Mouse (Mus musculus): Measurements from ENCODE around the gene Pik3r6. TPM values are rescaled to one million over a fixed set of nuclear protein-coding genes. Genes with fewer than 3 reads are reported as not detected.

The Pik3r6 gene
- polyA plus RNA-seq, 1 experiment: 1.7 TPM

GRCm38 (mm10) chr11:68600551-68601021 lies 97.8 kb downstream of the Pik3r6 start:
- Histone ChIP-seq H3K4me1 (ENCODE audit: control insufficient read depth, insufficient read depth, insufficient read length, low read length) (no peaks in the 10 kb centered on the region), H3K4me3 (ENCODE audit: insufficient read depth, low read depth, low read length) (no peak overlapping the region), H3K27ac (replicated peaks; ENCODE audit: low read depth, low read length) (no peak overlapping the region)

- Histone ChIP-seq H3K4me3 (ENCODE audit: insufficient read depth, low read depth, low read length) (no peak overlapping the region), H3K27ac (replicated peaks; ENCODE audit: low read depth, low read length) (no peak overlapping the region), H3K4me1 (ENCODE audit: control insufficient read depth, insufficient read depth, insufficient read length, low read length) (no peaks in the 10 kb centered on the region)
Observed at GRCm38 (mm10) chr11:68601486-68601991, 98.7 kb downstream of the Pik3r6 start.

Other genes with a start within 250 kb of the Pik3r6 start
- 6.1 and 7.6 TPM in 2 replicates for gene Ntn1, start 102.2 kb upstream of the Pik3r6 start, polyA plus RNA-seq (2012; ENCODE audit: insufficient read depth, insufficient read length, missing spikeins)
- 0.75 and 1.5 TPM in 2 replicates for gene Pik3r5, start 70.9 kb upstream of the Pik3r6 start, polyA plus RNA-seq (2012; ENCODE audit: insufficient read depth, insufficient read length, missing spikeins)
- not detected in 2 replicates for gene Mfsd6l, start 53.2 kb downstream of the Pik3r6 start, polyA plus RNA-seq (2012; ENCODE audit: insufficient read depth, insufficient read length, missing spikeins)
- not detected in 2 replicates for gene Ccdc42, start 84.0 kb downstream of the Pik3r6 start, polyA plus RNA-seq (2012; ENCODE audit: insufficient read depth, insufficient read length, missing spikeins)
- gene Myh10, start 188.5 kb downstream of the Pik3r6 start, polyA plus RNA-seq (2012; ENCODE audit: insufficient read depth, insufficient read length, missing spikeins): 15.5 and 17.2 TPM in 2 replicates

Data from brown adipose tissue, adult 24 weeks (tissue).